Mouse (Mus musculus): ENCODE data around the gene Zfp607b. TPM values are rescaled to one million over a fixed set of nuclear protein-coding genes. Genes with fewer than 3 reads are reported as not detected.

Gene Zfp607b
- 4.0 TPM for polyA plus RNA-seq (2014; fragmentation: Illumina TruSeq; extraction: RNeasy Lipid Tissue Mini Kit (QIAGEN cat#74804); ENCODE audit: low read depth, low replicate concordance)

DNA sequence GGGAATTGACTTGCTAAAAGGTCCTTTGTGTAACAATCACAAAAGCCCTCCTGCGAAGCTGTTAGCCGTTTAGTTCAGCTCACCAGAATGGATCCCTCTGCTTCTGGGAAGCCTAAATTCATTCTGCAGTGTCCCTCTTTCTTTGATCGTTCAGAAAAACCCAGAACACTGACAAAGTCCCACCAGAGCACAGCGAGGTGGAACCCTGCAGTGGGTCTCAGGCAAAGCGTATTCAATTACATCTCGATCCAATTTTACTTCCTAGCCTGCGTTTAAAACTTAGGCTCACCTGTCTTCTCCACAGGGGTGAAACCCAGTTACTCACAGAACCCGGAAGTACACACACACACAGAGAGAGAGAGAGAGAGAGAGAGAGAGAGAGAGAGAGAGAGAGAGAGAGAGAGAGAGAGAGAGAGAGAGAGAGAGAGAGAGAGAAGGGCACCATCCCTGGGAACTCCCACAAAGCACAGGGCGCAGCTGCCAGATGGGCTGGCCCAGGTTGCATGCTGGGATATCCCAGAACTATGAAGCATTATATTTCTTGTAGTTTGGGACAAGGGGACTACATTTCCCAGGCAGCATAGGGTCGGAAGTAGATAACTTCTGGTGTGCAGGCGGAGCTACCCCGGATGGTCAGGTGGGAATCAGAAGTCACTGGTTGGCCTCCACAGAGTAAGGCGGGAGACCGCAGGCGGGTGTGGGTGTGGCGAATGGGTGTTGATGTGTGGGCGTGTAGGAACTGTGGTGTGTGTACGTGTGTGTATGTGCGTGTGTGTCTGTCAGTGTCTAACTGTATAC, at the start of gene Zfp607b:
Gene Zfp607b (plus strand): TSS at position 526 of the 798 bp plus-strand sequence.

DNA sequence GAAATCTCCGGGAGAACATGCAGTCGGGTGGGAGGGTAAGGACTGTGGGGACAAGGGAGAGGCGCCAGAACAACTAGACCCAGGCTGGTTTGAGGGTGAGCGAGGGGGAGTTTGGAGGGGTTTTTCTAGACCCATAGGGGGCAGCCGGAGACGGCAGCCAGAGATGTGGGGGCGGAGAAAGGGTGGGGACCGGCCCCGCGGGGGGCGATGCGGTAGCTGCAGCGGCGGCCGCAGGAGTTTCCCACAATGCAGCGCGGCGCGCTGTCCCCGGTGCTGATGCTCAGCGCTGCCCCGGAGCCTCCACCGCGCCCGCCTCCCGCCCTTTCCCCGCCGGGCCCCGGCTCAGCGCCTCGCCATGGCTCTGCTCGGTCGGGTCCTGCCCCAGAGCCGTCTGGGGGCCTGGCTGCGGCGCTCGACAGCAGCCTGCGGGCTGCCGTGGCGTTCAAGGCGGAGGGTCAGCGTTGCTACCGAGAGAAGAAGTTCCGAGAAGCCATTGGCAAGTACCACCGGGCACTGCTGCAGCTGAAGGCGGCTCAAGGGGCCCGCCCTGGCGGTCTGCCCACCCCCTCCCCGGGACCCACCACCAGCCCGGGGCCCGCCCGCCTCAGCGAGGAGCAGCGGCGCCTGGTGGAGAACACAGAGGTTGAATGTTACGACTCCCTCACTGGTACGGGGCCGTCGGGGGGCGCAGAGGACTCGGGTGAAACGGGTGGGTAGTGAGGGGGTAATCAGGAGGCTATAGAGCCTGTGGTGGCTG, 35.3 kb upstream of the Zfp607b start, which contains the start of gene Ttc9b:
Gene Ttc9b (plus strand): TSS at position 235 of the 757 bp plus-strand sequence.

DNA sequence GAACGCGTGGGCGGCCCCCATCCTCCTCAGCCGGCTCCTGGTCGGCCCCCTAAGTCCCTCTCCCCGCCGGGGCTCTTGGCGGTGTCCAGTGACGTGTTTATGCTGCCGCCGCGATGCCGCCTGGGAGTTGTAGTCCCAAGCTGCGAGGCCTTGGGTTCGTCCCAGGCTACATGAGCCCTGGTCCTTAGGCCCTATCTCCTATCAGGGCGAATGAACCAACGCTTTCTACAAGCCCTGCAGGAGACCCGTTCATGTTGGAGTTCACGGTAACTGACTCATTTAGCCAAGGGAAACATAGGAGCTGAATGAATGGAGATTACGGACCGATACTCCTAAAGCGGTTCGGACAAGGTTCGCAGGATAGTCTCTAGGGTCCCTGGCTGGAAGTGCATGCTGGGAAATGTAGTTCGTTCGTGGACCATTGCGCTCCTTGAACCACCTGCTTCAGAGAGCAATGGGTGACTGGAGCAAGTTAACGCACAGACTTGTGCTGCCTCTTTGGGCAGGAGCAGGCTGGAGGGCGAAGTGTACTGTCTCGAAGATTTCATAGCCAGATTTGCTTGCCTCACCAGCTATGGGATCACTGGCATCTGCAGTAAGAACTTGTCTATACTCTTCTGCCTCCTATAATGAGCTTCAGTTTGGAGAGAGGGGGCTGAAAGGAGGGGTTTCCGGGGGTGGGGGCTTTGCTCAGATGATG, 14.5 kb upstream of the Zfp607b start, which contains the start of gene Map3k10:
Gene Map3k10 (minus strand): TSS at position 77 of the 700 bp plus-strand sequence.

DNA sequence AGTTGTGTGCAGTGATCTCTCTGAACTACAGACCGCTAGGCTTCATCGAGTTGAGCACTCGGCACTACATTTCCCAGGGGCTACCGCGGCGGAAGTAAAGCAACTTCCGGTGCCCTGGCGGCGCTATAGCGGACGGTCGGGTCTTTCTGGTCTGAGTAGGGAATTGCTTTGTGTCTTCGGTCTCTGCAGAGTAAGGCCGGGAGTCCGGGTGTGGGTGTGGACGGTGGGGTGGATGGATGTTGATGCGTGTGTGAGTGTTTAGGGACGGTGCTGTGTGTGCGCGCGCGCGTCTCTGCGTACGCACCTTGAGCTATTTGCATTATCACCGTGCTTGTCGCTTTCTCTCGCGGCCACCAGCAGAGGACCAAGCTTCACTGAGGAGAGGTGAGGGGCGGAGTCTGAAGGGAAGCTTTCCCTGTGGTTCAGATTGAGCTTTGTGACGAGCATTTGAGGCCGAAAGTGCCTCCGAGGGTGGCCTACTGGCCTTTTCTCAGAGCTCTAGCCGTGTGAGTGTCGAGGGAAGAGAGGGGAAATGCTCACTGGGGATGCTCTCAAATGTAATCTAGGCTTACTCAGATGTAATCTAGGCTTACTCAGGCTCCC, 42.2 kb downstream of the Zfp607b start, which contains the start of gene Zfp60:
Gene Zfp60 (plus strand): TSS at position 109 of the 603 bp plus-strand sequence.

Other genes starting within 250 kb of the Zfp607b start
- not detected for gene Sptbn4, start 241.7 kb upstream of the Zfp607b start, polyA plus RNA-seq (2014; fragmentation: Illumina TruSeq; extraction: RNeasy Lipid Tissue Mini Kit (QIAGEN cat#74804); ENCODE audit: low read depth, low replicate concordance)
- gene Blvrb, start 241.4 kb upstream of the Zfp607b start, polyA plus RNA-seq (2014; fragmentation: Illumina TruSeq; extraction: RNeasy Lipid Tissue Mini Kit (QIAGEN cat#74804); ENCODE audit: low read depth, low replicate concordance), result 1.6 TPM
- 2.0 TPM for gene Sertad3, start 215.6 kb upstream of the Zfp607b start, polyA plus RNA-seq (2014; fragmentation: Illumina TruSeq; extraction: RNeasy Lipid Tissue Mini Kit (QIAGEN cat#74804); ENCODE audit: low read depth, low replicate concordance)
- gene Sertad1, start 202.4 kb upstream of the Zfp607b start, polyA plus RNA-seq (2014; fragmentation: Illumina TruSeq; extraction: RNeasy Lipid Tissue Mini Kit (QIAGEN cat#74804); ENCODE audit: low read depth, low replicate concordance), result 0.64 TPM
- not detected for gene Prx, start 190.0 kb upstream of the Zfp607b start, polyA plus RNA-seq (2014; fragmentation: Illumina TruSeq; extraction: RNeasy Lipid Tissue Mini Kit (QIAGEN cat#74804); ENCODE audit: low read depth, low replicate concordance)
- not detected for gene Hipk4, start 166.1 kb upstream of the Zfp607b start, polyA plus RNA-seq (2014; fragmentation: Illumina TruSeq; extraction: RNeasy Lipid Tissue Mini Kit (QIAGEN cat#74804); ENCODE audit: low read depth, low replicate concordance)
- 0.82 TPM for gene Pld3, start 136.1 kb upstream of the Zfp607b start, polyA plus RNA-seq (2014; fragmentation: Illumina TruSeq; extraction: RNeasy Lipid Tissue Mini Kit (QIAGEN cat#74804); ENCODE audit: low read depth, low replicate concordance)
- gene 2310022A10Rik, start 136.1 kb upstream of the Zfp607b start, polyA plus RNA-seq (2014; fragmentation: Illumina TruSeq; extraction: RNeasy Lipid Tissue Mini Kit (QIAGEN cat#74804); ENCODE audit: low read depth, low replicate concordance), result 2.3 TPM
- gene Akt2, start 97.8 kb upstream of the Zfp607b start, polyA plus RNA-seq (2014; fragmentation: Illumina TruSeq; extraction: RNeasy Lipid Tissue Mini Kit (QIAGEN cat#74804); ENCODE audit: low read depth, low replicate concordance), result 29.2 TPM
- not detected for gene Ttc9b, start 35.4 kb upstream of the Zfp607b start, polyA plus RNA-seq (2014; fragmentation: Illumina TruSeq; extraction: RNeasy Lipid Tissue Mini Kit (QIAGEN cat#74804); ENCODE audit: low read depth, low replicate concordance)
- gene Map3k10, start 14.7 kb upstream of the Zfp607b start, polyA plus RNA-seq (2014; fragmentation: Illumina TruSeq; extraction: RNeasy Lipid Tissue Mini Kit (QIAGEN cat#74804); ENCODE audit: low read depth, low replicate concordance), result 1.2 TPM
- gene Zfp60, start 42.0 kb downstream of the Zfp607b start, polyA plus RNA-seq (2014; fragmentation: Illumina TruSeq; extraction: RNeasy Lipid Tissue Mini Kit (QIAGEN cat#74804); ENCODE audit: low read depth, low replicate concordance), result 34.3 TPM
- gene Zfp626, start 117.9 kb downstream of the Zfp607b start, polyA plus RNA-seq (2014; fragmentation: Illumina TruSeq; extraction: RNeasy Lipid Tissue Mini Kit (QIAGEN cat#74804); ENCODE audit: low read depth, low replicate concordance), result 15.8 TPM
- gene Zfp59, start 149.3 kb downstream of the Zfp607b start, polyA plus RNA-seq (2014; fragmentation: Illumina TruSeq; extraction: RNeasy Lipid Tissue Mini Kit (QIAGEN cat#74804); ENCODE audit: low read depth, low replicate concordance), result 11.7 TPM
- 7.6 TPM for gene Zfp607a, start 168.2 kb downstream of the Zfp607b start, polyA plus RNA-seq (2014; fragmentation: Illumina TruSeq; extraction: RNeasy Lipid Tissue Mini Kit (QIAGEN cat#74804); ENCODE audit: low read depth, low replicate concordance)
- gene Zfp974, start 240.1 kb downstream of the Zfp607b start, polyA plus RNA-seq (2014; fragmentation: Illumina TruSeq; extraction: RNeasy Lipid Tissue Mini Kit (QIAGEN cat#74804); ENCODE audit: low read depth, low replicate concordance), result 20.5 TPM